Mouse (Mus musculus): ENCODE results near the gene Vps18. TPM values are rescaled to one million over a fixed set of nuclear protein-coding genes. Genes with fewer than 3 reads are reported as not detected.

Vps18 gene
- polyA plus RNA-seq, 1 experiment from 2014 or later = 10.9 TPM

GRCm38 (mm10) chr2:119293776-119294390 is 5.3 kb downstream of the Vps18 start:
- ATAC-seq (ENCODE audit: insufficient number of reproducible peaks, insufficient read depth, low FRiP score, low read depth) = no peak
- Histone ChIP-seq H3K27me3 (ENCODE audit: control insufficient read depth, insufficient read depth, low read length) (no peaks in the 10 kb centered on the region), H3K4me1 (ENCODE audit: control insufficient read depth, insufficient read depth, low read length) (peaks cover 4% of the 10 kb centered on the region; the same call in 1 of the 2 replicates), H3K4me2 (replicated peaks; ENCODE audit: low read depth, low read length) (no peak overlapping the region), H3K27ac (ENCODE audit: low read length) (no peak overlapping the region), H3K4me3 (ENCODE audit: low read depth, low read length) (no peak overlapping the region), H3K36me3 (ENCODE audit: control insufficient read depth, insufficient read depth, low read length) (peaks cover 67% of the 10 kb centered on the region), H3K9me3 (ENCODE audit: control insufficient read depth, low read depth, low read length) (no peaks in the 10 kb centered on the region), H3K9ac (replicated peaks; ENCODE audit: low read depth, low read length) (no peak overlapping the region)
- 93% methylated on average over 34 of the region's 34 CpGs for WGBS

GRCm38 (mm10) chr2:119294411-119294810 is 5.9 kb downstream of the Vps18 start:
- ATAC-seq (ENCODE audit: insufficient number of reproducible peaks, insufficient read depth, low FRiP score, low read depth) = no peak
- H3K36me3 ChIP-seq (ENCODE audit: control insufficient read depth, insufficient read depth, low read length) = peaks cover 71% of the 10 kb centered on the region

GRCm38 (mm10) chr2:119296756-119297155 is 8.2 kb downstream of the Vps18 start:
- no peak overlapping the region for H3K4me3 ChIP-seq (ENCODE audit: low read depth, low read length)
- no peak overlapping the region for H3K27ac ChIP-seq (ENCODE audit: low read length)
- H3K36me3 ChIP-seq (ENCODE audit: control insufficient read depth, insufficient read depth, low read length) = peaks cover 57% of the 10 kb centered on the region
- no peak overlapping the region for H3K4me2 ChIP-seq (replicated peaks; ENCODE audit: low read depth, low read length)
- 91% methylated on average over 12 of the region's 12 CpGs for whole genome bisulfite sequencing
- no peak overlapping the region for H3K9ac ChIP-seq (replicated peaks; ENCODE audit: low read depth, low read length)
- H3K4me1 ChIP-seq (ENCODE audit: control insufficient read depth, insufficient read depth, low read length) = peaks cover 20% of the 10 kb centered on the region
- no peaks in the 10 kb centered on the region for H3K27me3 ChIP-seq (ENCODE audit: control insufficient read depth, insufficient read depth, low read length)
- no peaks in the 10 kb centered on the region for H3K9me3 ChIP-seq (ENCODE audit: control insufficient read depth, low read depth, low read length)
- no peak for ATAC-seq (ENCODE audit: insufficient number of reproducible peaks, insufficient read depth, low FRiP score, low read depth)

More at GRCm38 (mm10) chr2:119294411-119294810, 5.9 kb downstream of the Vps18 start:
- Histone ChIP-seq H3K4me3 (ENCODE audit: low read depth, low read length) (no peak overlapping the region), H3K9ac (replicated peaks; ENCODE audit: low read depth, low read length) (no peak overlapping the region), H3K27ac (ENCODE audit: low read length) (no peak overlapping the region), H3K27me3 (ENCODE audit: control insufficient read depth, insufficient read depth, low read length) (no peaks in the 10 kb centered on the region), H3K4me2 (replicated peaks; ENCODE audit: low read depth, low read length) (no peak overlapping the region), H3K9me3 (ENCODE audit: control insufficient read depth, low read depth, low read length) (no peaks in the 10 kb centered on the region), H3K4me1 (ENCODE audit: control insufficient read depth, insufficient read depth, low read length) (peaks cover 5% of the 10 kb centered on the region; the same call in 1 of the 2 replicates)
- WGBS = 91% methylated on average over 18 of the region's 18 CpGs

- ATAC-seq (ENCODE audit: insufficient number of reproducible peaks, insufficient read depth, low FRiP score, low read depth) = no peak
- H3K9me3 ChIP-seq (ENCODE audit: control insufficient read depth, low read depth, low read length) = no peaks in the 10 kb centered on the region
- no peak overlapping the region for H3K9ac ChIP-seq (replicated peaks; ENCODE audit: low read depth, low read length)
- H3K4me2 ChIP-seq (replicated peaks; ENCODE audit: low read depth, low read length) = no peak overlapping the region
- H3K4me1 ChIP-seq (ENCODE audit: control insufficient read depth, insufficient read depth, low read length) = peaks cover 20% of the 10 kb centered on the region
- 96% methylated on average over 19 of the region's 19 CpGs for WGBS
- H3K36me3 ChIP-seq (ENCODE audit: control insufficient read depth, insufficient read depth, low read length) = peaks cover 52% of the 10 kb centered on the region
- H3K27me3 ChIP-seq (ENCODE audit: control insufficient read depth, insufficient read depth, low read length) = no peaks in the 10 kb centered on the region
- no peak overlapping the region for H3K4me3 ChIP-seq (ENCODE audit: low read depth, low read length)
- no peak overlapping the region for H3K27ac ChIP-seq (ENCODE audit: low read length)
Observed at GRCm38 (mm10) chr2:119297506-119297905, 9.0 kb downstream of the Vps18 start.

GRCm38 (mm10) chr2:119298330-119298729 is 9.8 kb downstream of the Vps18 start:
- Histone ChIP-seq H3K27me3 (ENCODE audit: control insufficient read depth, insufficient read depth, low read length) (no peaks in the 10 kb centered on the region), H3K36me3 (ENCODE audit: control insufficient read depth, insufficient read depth, low read length) (peaks cover 44% of the 10 kb centered on the region), H3K4me1 (ENCODE audit: control insufficient read depth, insufficient read depth, low read length) (peaks cover 20% of the 10 kb centered on the region), H3K9me3 (ENCODE audit: control insufficient read depth, low read depth, low read length) (no peaks in the 10 kb centered on the region), H3K4me3 (ENCODE audit: low read depth, low read length) (no peak overlapping the region), H3K27ac (ENCODE audit: low read length) (no peak overlapping the region), H3K9ac (replicated peaks; ENCODE audit: low read depth, low read length) (no peak overlapping the region), H3K4me2 (replicated peaks; ENCODE audit: low read depth, low read length) (no peak overlapping the region)
- WGBS = 39% methylated on average over 5 of the region's 5 CpGs
- ATAC-seq (ENCODE audit: insufficient number of reproducible peaks, insufficient read depth, low FRiP score, low read depth) = no peak

- no peak overlapping the region for H3K27ac ChIP-seq (ENCODE audit: low read length)
- no peak overlapping the region for H3K4me2 ChIP-seq (replicated peaks; ENCODE audit: low read depth, low read length)
- no peaks in the 10 kb centered on the region for H3K27me3 ChIP-seq (ENCODE audit: control insufficient read depth, insufficient read depth, low read length)
- no peaks in the 10 kb centered on the region for H3K9me3 ChIP-seq (ENCODE audit: control insufficient read depth, low read depth, low read length)
- peaks cover 20% of the 10 kb centered on the region for H3K4me1 ChIP-seq (ENCODE audit: control insufficient read depth, insufficient read depth, low read length)
- no peak overlapping the region for H3K4me3 ChIP-seq (ENCODE audit: low read depth, low read length)
- H3K9ac ChIP-seq (replicated peaks; ENCODE audit: low read depth, low read length) = no peak overlapping the region
- ATAC-seq (ENCODE audit: insufficient number of reproducible peaks, insufficient read depth, low FRiP score, low read depth) = no peak
- WGBS = 84% methylated on average over 2 of the region's 2 CpGs
- peaks cover 39% of the 10 kb centered on the region for H3K36me3 ChIP-seq (ENCODE audit: control insufficient read depth, insufficient read depth, low read length)
Observed at GRCm38 (mm10) chr2:119298839-119299238, 10.3 kb downstream of the Vps18 start.

- Histone ChIP-seq H3K9ac (replicated peaks; ENCODE audit: low read depth, low read length) (no peak overlapping the region), H3K27me3 (ENCODE audit: control insufficient read depth, insufficient read depth, low read length) (no peaks in the 10 kb centered on the region), H3K4me2 (replicated peaks; ENCODE audit: low read depth, low read length) (peak overlapping the region; percentile 22; the same call in 1 of the 2 replicates), H3K27ac (ENCODE audit: low read length) (peak overlapping the region; percentile 62; the same call in 1 of the 2 replicates), H3K9me3 (ENCODE audit: control insufficient read depth, low read depth, low read length) (no peaks in the 10 kb centered on the region), H3K4me1 (ENCODE audit: control insufficient read depth, insufficient read depth, low read length) (peaks cover 30% of the 10 kb centered on the region), H3K4me3 (ENCODE audit: low read depth, low read length) (no peak overlapping the region), H3K36me3 (ENCODE audit: control insufficient read depth, insufficient read depth, low read length) (peaks cover 27% of the 10 kb centered on the region)
- 7% methylated on average over 15 of the region's 15 CpGs for WGBS
- peak; percentile 86 for ATAC-seq (ENCODE audit: insufficient number of reproducible peaks, insufficient read depth, low FRiP score, low read depth)
Observed at GRCm38 (mm10) chr2:119299981-119300818, 11.7 kb downstream of the Vps18 start.

GRCm38 (mm10) chr2:119300819-119301493 is 12.4 kb downstream of the Vps18 start:
- peaks cover 24% of the 10 kb centered on the region for H3K36me3 ChIP-seq (ENCODE audit: control insufficient read depth, insufficient read depth, low read length)
- H3K9me3 ChIP-seq (ENCODE audit: control insufficient read depth, low read depth, low read length) = no peaks in the 10 kb centered on the region
- H3K9ac ChIP-seq (replicated peaks; ENCODE audit: low read depth, low read length) = no peak overlapping the region
- no peaks in the 10 kb centered on the region for H3K27me3 ChIP-seq (ENCODE audit: control insufficient read depth, insufficient read depth, low read length)
- H3K27ac ChIP-seq (ENCODE audit: low read length) = peak overlapping the region; percentile 62; the same call in 1 of the 2 replicates
- peak overlapping the region; percentile 22; the same call in 1 of the 2 replicates for H3K4me2 ChIP-seq (replicated peaks; ENCODE audit: low read depth, low read length)
- H3K4me3 ChIP-seq (ENCODE audit: low read depth, low read length) = no peak overlapping the region
- ATAC-seq (ENCODE audit: insufficient number of reproducible peaks, insufficient read depth, low FRiP score, low read depth) = no peak
- WGBS = 50% methylated on average over 7 of the region's 7 CpGs
- peaks cover 30% of the 10 kb centered on the region for H3K4me1 ChIP-seq (ENCODE audit: control insufficient read depth, insufficient read depth, low read length)
